Mouse (Mus musculus) spleen, postnatal 10 days (tissue): ENCODE results near the gene Tmem129.
A peak's percentile ranks its signal among the peaks of the same experiment; 100 is the strongest.

Experiments
- DNase-seq, 2 experiments: peaks; one replicate each; pipeline ENCODE4 v3.0.0; 2021 to 2022; ENCODE audit warnings: low spot score in 2 of 2

Tmem129 gene

DNA sequence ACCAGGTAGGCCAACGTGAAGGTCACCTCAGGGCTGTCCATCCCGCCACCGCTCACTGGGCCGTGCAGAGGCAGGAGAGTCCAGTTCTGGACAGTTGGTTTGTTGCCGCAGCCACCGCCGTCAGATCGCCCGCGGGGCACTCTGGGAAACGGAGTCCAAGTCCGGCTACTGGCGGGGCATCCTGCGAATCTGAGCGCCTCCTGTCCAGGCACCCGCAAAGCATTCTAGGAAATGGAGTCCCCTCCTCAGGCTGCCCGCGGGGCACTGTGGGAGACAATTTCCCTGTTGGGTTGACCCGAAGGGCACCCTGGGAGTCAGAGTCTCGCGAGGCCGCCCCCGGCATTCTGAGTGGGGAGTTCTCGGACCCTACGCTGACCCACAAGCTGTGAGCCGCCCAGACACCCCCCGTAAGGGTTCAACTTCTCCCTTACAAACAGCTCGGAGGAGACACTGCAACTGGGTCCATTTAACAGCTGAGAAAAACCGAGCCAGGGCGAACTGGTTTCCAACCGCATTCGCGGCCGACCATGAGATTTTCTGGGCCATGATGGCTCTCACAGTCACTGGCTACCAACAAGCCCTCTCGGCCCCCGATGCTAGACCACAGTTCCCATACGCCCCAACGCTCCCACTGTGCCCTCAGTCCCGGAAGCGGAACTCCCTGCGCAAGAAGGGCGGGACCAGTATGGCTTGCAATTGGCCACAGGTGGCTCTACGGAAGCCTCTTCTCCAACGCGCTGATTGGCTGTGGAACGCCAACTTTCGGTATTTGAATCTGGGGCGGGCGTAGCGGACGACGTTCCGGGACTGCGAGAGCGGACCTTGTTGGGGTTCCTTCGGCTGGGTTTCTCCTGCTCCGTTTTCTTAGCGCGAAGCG is at the start of gene Tmem129, which contains the start of gene Tacc3:
Tmem129 (minus strand) TSS at position 630 of the 877 bp plus-strand sequence.
Tacc3 (plus strand) TSS at position 342 of the 877 bp plus-strand sequence.
- DNase-seq, result peak; percentile 92 to 97

- DNase-seq, result no peak
These were observed 48.9 kb upstream of the Tmem129 start for GRCm38 (mm10) chr5:33707163-33707562.

- DNase-seq, result no peak
These were observed 48.1 kb upstream of the Tmem129 start for GRCm38 (mm10) chr5:33706350-33706629.

- DNase-seq, result no peak
These were observed 47.6 kb upstream of the Tmem129 start for GRCm38 (mm10) chr5:33705612-33706349.

DNA sequence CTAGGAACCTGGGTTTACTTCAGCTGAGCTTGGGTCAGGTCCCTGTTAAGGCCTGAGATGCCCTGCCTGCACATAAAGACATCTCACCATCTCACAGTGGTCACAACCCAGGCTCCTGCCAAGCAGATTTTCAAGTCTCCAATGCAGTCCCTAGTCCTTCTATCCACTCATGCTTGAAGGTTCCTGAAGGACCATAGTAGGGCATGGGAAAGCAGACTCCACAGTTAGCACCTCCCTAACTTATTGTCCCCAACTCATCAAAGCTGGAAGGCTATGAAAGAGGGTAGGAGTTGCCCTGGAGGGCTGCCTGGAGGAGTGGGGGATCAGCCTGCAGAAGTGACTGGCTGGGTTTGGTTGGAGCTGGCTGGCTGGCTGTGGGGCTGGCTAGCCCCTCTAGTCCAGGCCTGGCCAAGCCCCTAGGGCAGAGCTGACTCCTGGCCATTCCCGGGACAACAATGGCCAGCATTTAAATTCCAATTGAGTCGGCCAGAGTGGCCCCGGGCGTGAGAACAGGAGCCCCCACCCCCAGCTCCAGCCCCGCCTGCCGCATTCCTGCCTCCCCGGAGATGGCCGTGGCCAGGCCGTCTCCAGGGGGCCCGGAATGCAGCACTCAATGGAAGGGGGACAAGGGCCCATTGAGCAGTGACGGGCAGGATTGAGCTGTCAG is 46.9 kb upstream of the Tmem129 start:
- no peak for DNase-seq

- DNase-seq, result no peak
These were observed 45.8 kb upstream of the Tmem129 start for GRCm38 (mm10) chr5:33703999-33704398.

GRCm38 (mm10) chr5:33701832-33702231 is 43.6 kb upstream of the Tmem129 start:
- DNase-seq, result no peak

DNA sequence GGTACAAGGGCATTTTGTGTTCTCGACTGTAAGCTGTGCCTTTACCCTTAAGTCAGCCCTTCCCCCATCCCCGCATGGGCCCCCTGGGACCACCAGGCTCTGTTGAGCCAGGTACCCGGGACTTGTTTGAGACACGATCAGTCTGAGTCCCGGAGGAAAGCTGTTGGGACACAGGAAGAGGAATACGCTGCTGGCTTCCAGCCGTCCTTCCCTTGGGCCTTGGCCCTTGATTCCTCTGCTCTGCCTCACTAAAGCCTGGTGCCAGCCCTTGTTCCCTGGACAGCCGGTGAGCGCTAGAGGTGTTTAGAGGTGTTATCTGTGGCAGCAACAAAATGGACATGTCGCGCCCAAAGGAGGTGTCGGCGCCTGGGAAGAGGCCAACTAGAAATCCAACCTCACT is 41.8 kb upstream of the Tmem129 start:
- no peak for DNase-seq

DNA sequence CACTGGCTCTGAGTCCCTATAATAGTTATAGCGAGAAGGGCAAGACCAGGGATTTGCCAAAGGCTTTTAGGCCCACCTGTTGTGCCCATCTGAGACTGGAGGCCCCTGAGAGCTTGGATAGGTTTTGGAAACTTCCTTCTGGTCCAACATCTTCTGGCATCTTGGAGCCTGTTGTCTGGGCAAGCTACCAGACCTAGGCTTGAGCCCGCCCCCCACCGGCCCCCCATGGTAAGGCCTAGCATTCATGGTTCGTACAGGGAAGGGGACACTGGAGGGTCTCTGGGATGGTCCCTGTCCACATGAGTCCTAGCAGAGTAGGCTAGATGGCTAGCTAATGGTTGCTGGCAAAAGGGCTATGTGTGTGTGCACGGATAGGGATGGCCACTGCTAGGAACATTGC is 40.5 kb upstream of the Tmem129 start:
- no peak for DNase-seq

- DNase-seq, result no peak
These were observed 39.8 kb upstream of the Tmem129 start for GRCm38 (mm10) chr5:33697947-33698512.

DNA sequence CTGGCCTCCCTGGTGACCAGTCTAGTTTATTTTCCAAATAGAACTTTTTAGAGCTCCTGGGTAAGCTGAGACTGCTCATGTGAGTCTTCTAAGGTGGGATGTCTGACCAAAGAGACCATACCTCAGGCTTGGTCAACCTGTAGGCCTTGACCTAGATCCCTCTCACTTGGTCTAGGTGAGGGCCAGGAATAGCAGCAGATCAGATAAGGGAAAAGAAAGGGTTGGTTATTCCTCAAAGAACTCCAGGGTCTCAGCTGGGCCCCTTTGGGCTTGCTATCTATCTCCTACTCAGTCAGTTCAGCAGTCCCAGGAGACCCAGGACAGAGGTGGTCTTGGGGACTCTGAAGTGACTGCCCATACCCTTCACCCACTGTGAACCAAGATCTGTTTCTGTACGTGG is 39.3 kb upstream of the Tmem129 start:
- DNase-seq, result no peak

DNA sequence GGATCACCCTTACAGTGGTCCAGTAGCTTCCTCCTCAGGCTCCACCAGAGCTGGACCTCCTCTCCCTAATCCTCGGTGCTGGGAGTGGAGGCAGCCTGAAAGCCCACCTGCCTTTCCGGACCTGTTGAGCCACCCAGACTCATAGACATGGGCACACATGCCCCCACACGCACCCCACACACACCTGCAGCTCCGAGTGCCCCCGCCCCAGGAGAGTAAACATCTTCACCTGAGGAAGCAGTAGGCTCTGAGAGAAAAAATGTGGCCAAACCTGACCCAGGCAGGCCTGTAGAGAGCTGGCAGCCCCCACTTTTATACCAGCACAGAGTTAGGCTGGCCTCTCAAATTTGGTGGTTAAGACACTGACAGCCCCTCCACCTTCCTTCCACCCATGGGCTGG is 38.2 kb upstream of the Tmem129 start:
- DNase-seq, result no peak

GRCm38 (mm10) chr5:33695718-33696121 is 37.5 kb upstream of the Tmem129 start:
- DNase-seq, result no peak

- no peak for DNase-seq
These were observed 36.9 kb upstream of the Tmem129 start for GRCm38 (mm10) chr5:33694848-33695717.

GRCm38 (mm10) chr5:33694461-33694847 is 36.2 kb upstream of the Tmem129 start:
- DNase-seq, result no peak

DNA sequence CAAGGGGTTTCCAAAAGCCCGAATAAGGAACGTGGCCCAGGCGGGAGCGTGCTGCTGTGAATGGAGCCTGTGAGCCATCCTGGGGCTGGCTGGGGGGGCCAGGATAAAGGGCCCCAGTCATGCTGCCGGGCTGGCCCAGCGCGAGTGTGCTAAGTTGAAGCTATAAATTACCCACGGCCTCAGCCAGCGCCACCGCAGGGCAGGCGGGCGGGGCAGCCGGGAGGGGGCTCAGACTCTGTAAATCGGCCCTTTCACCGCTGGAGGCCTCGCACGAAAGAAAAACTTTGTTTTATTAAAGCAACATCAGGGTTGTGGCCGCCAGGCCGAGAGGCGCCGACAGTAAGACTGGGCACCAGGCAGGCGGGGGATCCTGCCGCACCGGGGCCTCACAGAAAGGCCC is 34.2 kb upstream of the Tmem129 start:
- no peak for DNase-seq

DNA sequence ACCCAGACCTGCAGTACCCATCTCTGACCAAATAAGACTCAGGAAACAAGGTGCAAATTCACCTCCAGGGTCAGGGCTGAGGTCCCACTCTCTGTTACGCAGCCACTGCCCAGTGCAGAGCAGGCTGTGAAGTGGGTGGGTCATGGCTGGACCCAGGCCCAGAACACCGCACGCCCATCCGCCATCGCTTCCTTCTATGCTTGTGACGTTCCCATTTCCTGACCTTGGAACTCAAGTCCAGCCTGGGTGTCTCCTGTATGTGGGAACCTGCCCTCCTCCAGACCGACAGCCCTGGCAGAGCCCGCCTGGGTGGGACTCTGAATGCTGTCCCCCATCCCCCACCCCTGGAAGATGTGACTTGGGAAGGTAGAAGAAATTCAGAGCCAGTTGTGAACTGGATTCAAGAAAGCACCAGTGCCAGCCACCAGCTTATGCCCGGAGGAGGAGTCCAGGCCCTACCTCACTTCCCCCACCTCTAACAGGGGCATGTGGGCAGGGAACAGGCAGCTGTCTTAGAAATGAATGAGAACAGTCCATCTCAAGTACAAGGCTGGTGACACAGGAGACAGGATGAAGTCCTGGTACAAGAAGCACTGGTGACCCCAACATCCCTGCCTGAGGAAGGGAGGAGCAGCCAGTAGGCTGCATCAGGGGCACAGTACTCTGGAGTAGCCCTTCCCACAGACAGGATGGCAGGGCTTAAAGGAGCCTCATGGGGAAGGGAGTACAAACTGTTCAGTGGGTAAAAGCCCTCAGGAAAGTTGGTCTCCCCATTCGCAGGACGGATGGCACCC is 31.8 kb upstream of the Tmem129 start:
- no peak for DNase-seq

GRCm38 (mm10) chr5:33689221-33689844 is 31.1 kb upstream of the Tmem129 start:
- no peak for DNase-seq

DNA sequence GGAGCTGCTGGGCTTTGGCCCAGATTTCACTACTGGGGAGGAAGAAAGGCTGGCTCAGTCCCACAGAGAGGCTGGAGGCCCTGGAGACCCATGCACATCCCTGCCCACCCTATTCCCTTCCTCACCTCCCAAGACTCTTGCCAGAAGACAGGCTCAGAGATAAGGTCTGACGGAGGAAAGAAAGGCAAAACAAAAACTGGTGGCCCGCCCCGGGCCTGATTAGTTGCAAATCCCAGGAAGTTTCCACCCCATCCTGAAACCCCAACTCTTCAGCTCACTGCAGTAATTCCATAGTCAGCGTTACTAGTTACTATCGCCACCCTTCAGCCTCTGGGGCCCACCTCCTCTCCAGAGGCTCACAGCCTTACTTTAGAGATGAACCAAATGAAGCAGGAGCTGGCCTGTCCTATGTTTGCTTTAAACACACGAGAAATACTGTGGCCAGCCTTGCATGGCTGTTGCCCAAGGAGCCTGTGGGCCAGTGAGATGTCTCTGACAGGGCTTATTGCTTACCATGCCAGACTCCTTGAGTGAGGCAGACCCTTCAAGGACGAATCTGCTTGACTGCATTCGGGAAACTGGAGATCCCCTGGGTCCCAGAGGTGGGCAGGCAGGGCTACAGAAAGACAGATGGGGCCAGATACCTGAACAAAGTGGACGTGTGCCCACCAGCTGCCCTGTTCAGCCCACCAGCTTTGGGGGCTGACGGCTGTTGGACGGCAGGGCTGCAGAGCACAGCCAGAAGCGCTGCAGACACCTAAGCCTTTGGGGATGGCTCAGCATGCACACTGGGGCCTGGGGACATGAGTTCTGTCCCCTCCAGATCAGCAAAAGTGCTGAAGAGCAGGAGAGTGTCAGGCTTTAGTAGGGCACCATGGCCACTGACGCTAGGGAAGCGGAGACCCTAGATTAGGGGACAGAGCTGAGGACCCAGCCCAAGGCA is 30.3 kb upstream of the Tmem129 start:
- no peak for DNase-seq
